Mouse (Mus musculus) heart, postnatal 0 days (tissue): ENCODE measurements around the gene Pgp. TPM values are rescaled to one million over a fixed set of nuclear protein-coding genes. Genes with fewer than 3 reads are reported as not detected.

ENCODE experiments used
- ATAC-seq: fragments of 200-750 bp; cut with Nextera tagmentation; 2 replicates; pipeline ENCODE4 v1.8.0; 2017; ENCODE audit warnings: low read depth, moderate number of reproducible peaks, moderate library complexity; ENCODE audit not compliant: insufficient read depth
- DNase-seq: peaks from one replicate; pipeline ENCODE4 v3.0.0-alpha.2; 2016; ENCODE audit warnings: low spot score
- H3K27ac ChIP-seq: fragments of 300-500 bp; sonication (generic); 2 replicates; pipeline ENCODE4 v1.5.1; 2014; ENCODE audit warnings: low read depth, mild to moderate bottlenecking
- H3K27me3 ChIP-seq: fragments of 300-500 bp; sonication (generic); 2 replicates; pipeline ENCODE4 v1.6.1; 2014; ENCODE audit warnings: low read length, mixed read lengths; ENCODE audit not compliant: control insufficient read depth, insufficient read depth
- H3K36me3 ChIP-seq: fragments of 300-500 bp; sonication (generic); replicated peaks from 2 replicates; pipeline ENCODE4 v1.6.1; 2014; ENCODE audit warnings: low read length, mixed read lengths; ENCODE audit not compliant: control insufficient read depth, insufficient read depth
- H3K4me1 ChIP-seq: fragments of 300-500 bp; sonication (generic); 2 replicates; pipeline ENCODE4 v1.6.1; 2014; ENCODE audit warnings: antibody characterized with exemption; ENCODE audit not compliant: control insufficient read depth, insufficient read depth
- H3K4me2 ChIP-seq: fragments of 300-500 bp; sonication (generic); 2 replicates; pipeline ENCODE4 v1.6.1; 2014; ENCODE audit warnings: low read depth, mild to moderate bottlenecking, low read length, moderate library complexity
- H3K4me3 ChIP-seq: fragments of 300-500 bp; sonication (generic); 2 replicates; pipeline ENCODE4 v1.5.1; 2014; ENCODE audit warnings: low read depth, low read length
- H3K9ac ChIP-seq: fragments of 300-500 bp; sonication (generic); replicated peaks from 2 replicates; pipeline ENCODE4 v1.6.1; 2014; ENCODE audit warnings: low read depth, low read length, mixed read lengths
- H3K9me3 ChIP-seq: fragments of 300-500 bp; sonication (generic); replicated peaks from 2 replicates; pipeline ENCODE4 v1.6.1; 2016; ENCODE audit warnings: low read length; ENCODE audit not compliant: control insufficient read depth
- CTCF ChIP-seq: IDR thresholded peaks from 2 replicates; pipeline ENCODE4 v1.5.1; 2016; ENCODE audit warnings: antibody characterized with exemption, control low read depth, low read depth
- EP300 ChIP-seq: IDR thresholded peaks from 2 replicates; pipeline ENCODE4 v1.6.1; 2016; ENCODE audit warnings: antibody characterized with exemption, low read depth
- WGBS: fragments of 180-500 bp; shearing (Covaris S2); extraction: QIAGEN DNeasy Blood & Tissue Kit; methylation state at CpG from one replicate; pipeline ENCODE4 v1.1.7; 2014; 5-methylcytosine and 5-hydroxymethylcytosine counted together
- polyA plus RNA-seq: library from polyadenylated mRNA; unstranded; fragments of >200 nt; fragmentation: Nextera tagmentation; extraction: Ambion mirVana; gene quantifications from 2 replicates; pipeline ENCODE4 v1.2.1, GENCODE M21; 2015
- total RNA-seq: library from RNA; depleted of rRNA; stranded (reverse); fragments of >200 nt; gene quantifications from 2 replicates; pipeline ENCODE4 v1.2.3, GENCODE M21; 2014; ENCODE audit warnings: low replicate concordance

Pgp gene
- total and polyA plus RNA-seq, 2 experiments from 2014 or later, result 62.3 to 70.6 TPM

- Histone ChIP-seq H3K9me3 (no peaks in the 10 kb centered on the region), H3K4me1 (no peaks in the 10 kb centered on the region; the same call in none of the 2 replicates), H3K4me2 (no peak overlapping the region), H3K9ac (peak overlapping the region; percentile 81; the same call in 1 of the 2 replicates), H3K27ac (no peak overlapping the region), H3K36me3 (peaks cover 30% of the 10 kb centered on the region), H3K27me3 (0 out of 2 replicates have a peak, but pooled peaks cover under 1% of the 10 kb centered on the region), H3K4me3 (peak overlapping the region; percentile 75)
- ATAC-seq (no peak), DNase-seq (no peak)
- TF ChIP-seq CTCF, result no peak
- 27% methylated on average over 1 of the region's 1 CpGs for WGBS
Measured at GRCm38 (mm10) chr17:24479431-24479830, 9.2 kb downstream of the Pgp start.

- Histone ChIP-seq H3K4me1 (peaks cover 2% of the 10 kb centered on the region), H3K27me3 (0 out of 2 replicates have a peak, but pooled peaks cover 3% of the 10 kb centered on the region), H3K27ac (no peak overlapping the region), H3K9ac (no peak overlapping the region), H3K36me3 (peaks cover 21% of the 10 kb centered on the region), H3K4me3 (no peak overlapping the region), H3K9me3 (no peaks in the 10 kb centered on the region), H3K4me2 (no peak overlapping the region)
- DNase-seq (no peak), ATAC-seq (no peak)
- 41% methylated on average over 3 of the region's 3 CpGs for WGBS
- TF ChIP-seq EP300 (no peak), CTCF (peak; percentile 32)
Measured at GRCm38 (mm10) chr17:24480201-24480826, 10.1 kb downstream of the Pgp start.

- no peak overlapping the region for H3K4me2 ChIP-seq
- peaks cover 5% of the 10 kb centered on the region for H3K4me1 ChIP-seq
- H3K9me3 ChIP-seq, result no peaks in the 10 kb centered on the region
- ATAC-seq (no peak), DNase-seq (no peak)
- WGBS, result 90% methylated on average over 20 of the region's 20 CpGs
- H3K4me3 ChIP-seq, result no peak overlapping the region
- peaks cover 12% of the 10 kb centered on the region for H3K36me3 ChIP-seq
- H3K27ac ChIP-seq, result no peak overlapping the region
- 0 out of 2 replicates have a peak, but pooled peaks cover 3% of the 10 kb centered on the region for H3K27me3 ChIP-seq
- no peak for TF ChIP-seq EP300
- no peak for TF ChIP-seq CTCF
- H3K9ac ChIP-seq, result no peak overlapping the region
Measured at GRCm38 (mm10) chr17:24481027-24481815, 11.0 kb downstream of the Pgp start.

- no peak overlapping the region for H3K27ac ChIP-seq
- DNase-seq, result no peak
- WGBS, result 83% methylated on average over 3 of the region's 3 CpGs
- H3K36me3 ChIP-seq, result no peaks in the 10 kb centered on the region
- no peak overlapping the region for H3K4me2 ChIP-seq
- ATAC-seq, result no peak
- peaks cover 13% of the 10 kb centered on the region for H3K27me3 ChIP-seq
- no peak overlapping the region for H3K9ac ChIP-seq
- no peaks in the 10 kb centered on the region for H3K9me3 ChIP-seq
- H3K4me3 ChIP-seq, result no peak overlapping the region
- TF ChIP-seq EP300 (no peak), CTCF (no peak)
- peaks cover 5% of the 10 kb centered on the region; the same call in 1 of the 2 replicates for H3K4me1 ChIP-seq
Measured at GRCm38 (mm10) chr17:24483495-24483894, 13.3 kb downstream of the Pgp start.

- Histone ChIP-seq H3K9ac (no peak overlapping the region), H3K9me3 (no peaks in the 10 kb centered on the region), H3K36me3 (no peaks in the 10 kb centered on the region), H3K4me3 (no peak overlapping the region), H3K4me2 (no peak overlapping the region), H3K27ac (no peak overlapping the region), H3K27me3 (peaks cover 28% of the 10 kb centered on the region), H3K4me1 (peaks cover 11% of the 10 kb centered on the region; the same call in 1 of the 2 replicates)
- no peak for ATAC-seq
- 38% methylated on average over 11 of the region's 11 CpGs for WGBS
- DNase-seq, result no peak
- no peak for TF ChIP-seq EP300
Measured at GRCm38 (mm10) chr17:24485090-24485860, 15.1 kb downstream of the Pgp start.
